Mouse (Mus musculus): ENCODE measurements at regions not wholly inside any gene's neighbourhood (a gene's known extent, or its start where the extent isn't known, plus 50 kb on each side); places are given as distances from the start of the nearest gene placed in this dataset.

- TF ChIP-seq CTCF (IDR thresholded peaks at IDR 0.05; ENCODE audit: low read depth) (no peak), EP300 (IDR thresholded peaks at IDR 0.05; ENCODE audit: low read depth) (no peak)
Measured at GRCm38 (mm10) chr2:115247673-115248072, 333.8 kb upstream of the BC052040 start.
